ENCODE assay signal across 8 mouse cellular contexts in genomic region chr6:120363688-120364522, GRCm38 (mm10). TPM values are rescaled to one million over a fixed set of nuclear protein-coding genes. Genes with fewer than 3 reads are reported as not detected.
DNase-seq lines count a peak whose midpoint lies in the region; ATAC-seq and TF ChIP-seq lines count a peak whose summit lies in the region.

Gene Kdm5a, plus strand, starts transcription at chr6:120364124.
Gene Ccdc77, minus strand, starts transcription at chr6:120364374.

- TF ChIP-seq CTCF in lung, adult 2 months (IDR thresholded peaks at IDR 0.05; ENCODE audit: insufficient read depth, low read length): no peak

- in situ Hi-C loops in ES-E14 (cut with MboI; ENCODE audit: low sequenced_read_pairs in 2 of 2, unreplicated experiment in 2 of 2): no loop called here

- under 1% methylated on average over 71 of the region's 71 CpGs for WGBS in forebrain, embryonic 15.5 days
- WGBS in lung, adult 2 months: under 1% methylated on average over 71 of the region's 71 CpGs

- peak within 1 kb of the TSS; percentile 92 to 97 for H3K4me3 ChIP-seq in ES-E14 (ENCODE audit: insufficient read depth in 1 of 2, low read depth in 1 of 2, low read length in 2 of 2, poor library complexity in 1 of 2, severe bottlenecking in 1 of 2)
- peak within 1 kb of the TSS; percentile 100 for H3K4me3 ChIP-seq in forebrain, embryonic 15.5 days
- H3K4me3 ChIP-seq in lung, adult 2 months (replicated peaks; ENCODE audit: extremely low read depth, low read depth, low read length): peak within 1 kb of the TSS; percentile 67

- peak within 1 kb of the TSS; percentile 92 for H3K9ac ChIP-seq in ES-E14 (ENCODE audit: insufficient read depth, low read depth, low read length, poor library complexity, severe bottlenecking)
- peak within 1 kb of the TSS; percentile 94 for H3K9ac ChIP-seq in forebrain, embryonic 15.5 days (replicated peaks)

- H3K27me3 ChIP-seq in forebrain, embryonic 15.5 days: no peaks in the 10 kb centered on the region

- intact Hi-C loops in heart, postnatal 25 days (cut with DNase I): no loop called here

- peak; percentile 88 for DNase-seq in ES-E14 (ENCODE audit: low read depth, low spot score)
- DNase-seq in cerebellum, adult 11-12 months: peak; percentile 93
- peak; percentile 88 for DNase-seq in heart, postnatal 25 days (ENCODE audit: low spot score)
- peak; percentile 92 to 96 for DNase-seq in layer of hippocampus, adult 18-20 months (ENCODE audit: low spot score in 2 of 2)
- DNase-seq in lung, adult 2 months: peak; percentile 93
- peak; percentile 86 to 90 for DNase-seq in thymus, adult 18-20 months

- H3K9me3 ChIP-seq in ES-E14 (ENCODE audit: control insufficient read depth, insufficient read depth, low read depth, low read length): no peaks in the 10 kb centered on the region
- H3K9me3 ChIP-seq in forebrain, embryonic 15.5 days: no peaks in the 10 kb centered on the region

- H3K4me1 ChIP-seq in ES-E14 (ENCODE audit: control insufficient read depth in 2 of 2, insufficient read depth in 2 of 2, low read length in 2 of 2, poor library complexity in 1 of 2): peaks cover 0 to 3% of the 10 kb centered on the region in 2 experiments; a peak in 1 of 4 replicates
- H3K4me1 ChIP-seq in forebrain, embryonic 15.5 days: peaks cover 19% of the 10 kb centered on the region
- peaks cover 9% of the 10 kb centered on the region for H3K4me1 ChIP-seq in lung, adult 2 months (ENCODE audit: control insufficient read depth, insufficient read depth, low read length)

- H3K4me2 ChIP-seq in forebrain, embryonic 15.5 days (replicated peaks): peak within 1 kb of the TSS; percentile 95

- peak within 1 kb of the TSS; percentile 74 for H3K27ac ChIP-seq in ES-E14 (ENCODE audit: insufficient read depth, low read depth, low read length, poor library complexity, severe bottlenecking)
- peak within 1 kb of the TSS; percentile 97 for H3K27ac ChIP-seq in forebrain, embryonic 15.5 days (replicated peaks)

- TF ChIP-seq POLR2A in lung, adult 2 months (IDR thresholded peaks at IDR 0.05; ENCODE audit: borderline replicate concordance, extremely low read depth, low read depth, low read length): peak; percentile 93

- peaks cover 6% of the 10 kb centered on the region; the same call in 1 of the 2 replicates for H3K36me3 ChIP-seq in ES-E14 (ENCODE audit: control insufficient read depth, insufficient read depth, low read length, poor library complexity, severe bottlenecking)
- peaks cover 16% of the 10 kb centered on the region for H3K36me3 ChIP-seq in forebrain, embryonic 15.5 days

- ATAC-seq in forebrain, embryonic 15.5 days (replicated peaks): peak; percentile 98
- peak; percentile 91 for ATAC-seq in neutrophil, adult 5-6 weeks (ENCODE audit: extremely low read depth, insufficient number of reproducible peaks, low FRiP score, poor library complexity, severe bottlenecking)

TF ChIP-seq in ES-E14, 5 proteins besides CTCF, POLR2A, EP300 and RAD21:
- no peak for TF ChIP-seq ZNF384 (IDR thresholded peaks at IDR 0.05; ENCODE audit: low read depth, low read length)
- no peak for TF ChIP-seq MAFK (IDR thresholded peaks at IDR 0.05; ENCODE audit: insufficient read depth, low read depth, low read length)
- peak; percentile 33; the same call in 1 of the 2 replicates for TF ChIP-seq CHD2 (IDR thresholded peaks at IDR 0.05; ENCODE audit: low read depth, low read length)

RNA-seq across cellular contexts. Expression of gene Kdm5a, which starts in this region (rescaled TPM):
- total RNA-seq in ES-E14 (2012; rRNA removed): 46.6 and 53.3 TPM in 2 replicates
- 50.9 and 53.8 TPM in 2 replicates for polyA plus RNA-seq in forebrain, embryonic 15.5 days (2015; fragmentation: Nextera tagmentation; extraction: Ambion mirVana)
- total RNA-seq in heart, postnatal 25 days (2021): 10 to 100 TPM; 28.5 to 33.9 TPM
- 10 to 100 TPM; 42.9 to 45.2 TPM for total RNA-seq in layer of hippocampus, adult 18-20 months (2021)
- 3.5 and 5.8 TPM in 2 replicates for polyA plus RNA-seq in lung, adult 2 months (2012; rRNA removed)
- 188 and 248 TPM in 2 replicates for total RNA-seq in neutrophil, adult 5-6 weeks (2017)

RNA-seq across cellular contexts. Expression of gene Ccdc77, which starts in this region (rescaled TPM):
- total RNA-seq in ES-E14 (2012; rRNA removed): 32.2 and 32.8 TPM in 2 replicates
- 13.0 and 15.1 TPM in 2 replicates for polyA plus RNA-seq in forebrain, embryonic 15.5 days (2015; fragmentation: Nextera tagmentation; extraction: Ambion mirVana)
- total RNA-seq in heart, postnatal 25 days (2021): 1 to 10 TPM; 3.6 to 6.4 TPM
- 1 to 10 TPM; 5.0 to 5.4 TPM for total RNA-seq in layer of hippocampus, adult 18-20 months (2021)
- 3.0 and 3.5 TPM in 2 replicates for polyA plus RNA-seq in lung, adult 2 months (2012; rRNA removed)
- 24.7 and 26.3 TPM in 2 replicates for total RNA-seq in neutrophil, adult 5-6 weeks (2017)

Comparison
In these comparisons a context has a peak if more than half of its experiments do, and no peak if none do; other contexts are left out.
1. Peak in every context shown above with its lines: DNase-seq, ATAC-seq, H3K4me3 ChIP-seq and H3K27ac ChIP-seq.